Mouse (Mus musculus) lung, embryonic 15.5 days (tissue): ENCODE data around the gene Mcmbp. TPM values are rescaled to one million over a fixed set of nuclear protein-coding genes. Genes with fewer than 3 reads are reported as not detected.

ENCODE experiments used
- ATAC-seq: fragments of 200-750 bp; cut with Nextera tagmentation; 2 replicates; pipeline ENCODE4 v1.8.0; 2017; ENCODE audit warnings: moderate number of reproducible peaks, borderline replicate concordance; ENCODE audit not compliant: low FRiP score, low TSS enrichment; ENCODE audit errors: extremely low read depth
- H3K27ac ChIP-seq: fragments of 300-500 bp; sonication (generic); 2 replicates; pipeline ENCODE4 v1.5.1; 2015; ENCODE audit warnings: moderate library complexity, mild to moderate bottlenecking, inconsistent platforms
- H3K27me3 ChIP-seq: fragments of 300-500 bp; sonication (generic); 2 replicates; pipeline ENCODE4 v1.6.1; 2015; ENCODE audit warnings: inconsistent platforms
- H3K36me3 ChIP-seq: fragments of 300-500 bp; sonication (generic); 2 replicates; pipeline ENCODE4 v1.6.1; 2015; ENCODE audit warnings: inconsistent platforms
- H3K4me1 ChIP-seq: fragments of 300-500 bp; sonication (generic); 2 replicates; pipeline ENCODE4 v1.6.1; 2015; ENCODE audit warnings: inconsistent platforms
- H3K4me2 ChIP-seq: fragments of 300-500 bp; sonication (generic); 2 replicates; pipeline ENCODE4 v1.6.1; 2015; ENCODE audit warnings: inconsistent platforms, mild to moderate bottlenecking, moderate library complexity
- H3K4me3 ChIP-seq: fragments of 300-500 bp; sonication (generic); 2 replicates; pipeline ENCODE4 v1.5.1; 2015; ENCODE audit warnings: mild to moderate bottlenecking, inconsistent platforms
- H3K9ac ChIP-seq: fragments of 300-500 bp; sonication (generic); 2 replicates; pipeline ENCODE4 v1.6.1; 2015; ENCODE audit warnings: inconsistent platforms
- H3K9me3 ChIP-seq: fragments of 300-500 bp; sonication (generic); 2 replicates; pipeline ENCODE4 v1.6.1; 2016; ENCODE audit warnings: inconsistent platforms
- WGBS: fragments of 180-500 bp; shearing (Covaris S2); methylation state at CpG from one replicate; pipeline ENCODE4 v1.1.7; 2015; 5-methylcytosine and 5-hydroxymethylcytosine counted together
- polyA plus RNA-seq: library from polyadenylated mRNA; unstranded; fragments of >200 nt; fragmentation: Nextera tagmentation; extraction: Ambion mirVana; gene quantifications from 2 replicates; pipeline ENCODE4 v1.2.1, GENCODE M21; 2015

The Mcmbp gene
- polyA plus RNA-seq, 1 experiment from 2014 or later, result 66.9 TPM

GRCm38 (mm10) chr7:128668831-128669230 is 71.5 kb downstream of the Mcmbp start:
- Histone ChIP-seq H3K4me2 (no peak overlapping the region), H3K9ac (no peak overlapping the region), H3K36me3 (peaks cover 5% of the 10 kb centered on the region; the same call in 1 of the 2 replicates), H3K4me1 (no peaks in the 10 kb centered on the region), H3K4me3 (no peak overlapping the region), H3K27me3 (no peaks in the 10 kb centered on the region), H3K27ac (no peak overlapping the region), H3K9me3 (no peaks in the 10 kb centered on the region)
- WGBS, result 47% methylated on average over 2 of the region's 2 CpGs
- no peak for ATAC-seq

DNA sequence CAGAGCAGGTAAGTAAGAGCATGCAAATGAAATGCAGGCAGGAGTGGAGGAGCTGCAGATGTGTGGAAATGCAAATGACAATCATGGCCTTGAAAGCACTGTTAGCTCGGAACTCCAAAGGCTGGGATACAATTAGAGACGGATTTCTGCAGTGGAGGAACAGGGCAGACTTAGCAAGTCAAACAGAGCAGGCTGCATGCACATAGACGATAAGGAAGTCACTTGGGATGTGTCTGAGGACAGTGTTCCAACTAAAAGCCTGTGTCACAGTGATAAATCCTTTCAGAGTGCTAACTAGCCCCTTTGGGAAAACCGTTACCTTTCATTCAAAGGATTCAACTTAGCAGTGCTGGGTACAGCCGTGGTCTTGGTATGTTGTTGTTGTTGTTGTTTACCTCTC is 72.5 kb downstream of the Mcmbp start:
- Histone ChIP-seq H3K4me2 (no peak overlapping the region), H3K27me3 (no peaks in the 10 kb centered on the region), H3K27ac (no peak overlapping the region), H3K4me3 (no peak overlapping the region), H3K36me3 (peaks cover 5% of the 10 kb centered on the region; the same call in 1 of the 2 replicates), H3K4me1 (no peaks in the 10 kb centered on the region), H3K9ac (no peak overlapping the region), H3K9me3 (no peaks in the 10 kb centered on the region)
- WGBS, result 81% methylated on average over 5 of the region's 5 CpGs
- ATAC-seq, result no peak

- no peak overlapping the region for H3K4me3 ChIP-seq
- no peaks in the 10 kb centered on the region for H3K27me3 ChIP-seq
- ATAC-seq, result no peak
- H3K4me2 ChIP-seq, result no peak overlapping the region
- no peaks in the 10 kb centered on the region for H3K4me1 ChIP-seq
- no peaks in the 10 kb centered on the region for H3K9me3 ChIP-seq
- WGBS, result 79% methylated on average over 11 of the region's 11 CpGs
- H3K36me3 ChIP-seq, result peaks cover 5% of the 10 kb centered on the region; the same call in 1 of the 2 replicates
- no peak overlapping the region for H3K27ac ChIP-seq
- H3K9ac ChIP-seq, result no peak overlapping the region
Measured at GRCm38 (mm10) chr7:128664861-128665377, 75.4 kb downstream of the Mcmbp start.

DNA sequence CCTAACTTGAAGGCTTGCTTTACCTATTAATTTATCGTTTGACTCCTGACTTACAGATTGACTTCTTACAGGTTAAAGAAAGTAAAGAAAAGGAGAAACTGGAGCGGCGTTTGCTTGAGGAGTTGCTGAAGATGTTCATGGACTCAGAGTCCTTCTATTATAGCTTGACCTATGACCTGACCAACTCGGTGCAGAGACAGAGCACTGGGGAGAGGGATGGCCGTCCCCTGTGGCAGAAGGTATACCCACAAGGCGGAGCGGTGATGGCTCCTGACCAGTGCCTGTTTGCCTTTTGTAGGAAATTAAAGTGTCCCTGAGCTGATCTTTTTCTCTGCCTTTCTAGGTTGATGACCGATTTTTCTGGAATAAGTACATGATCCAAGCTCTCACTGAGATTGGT is 76.4 kb downstream of the Mcmbp start:
- Histone ChIP-seq H3K4me1 (no peaks in the 10 kb centered on the region), H3K9ac (no peak overlapping the region), H3K4me3 (no peak overlapping the region), H3K36me3 (no peaks in the 10 kb centered on the region; the same call in 1 of the 2 replicates), H3K9me3 (no peaks in the 10 kb centered on the region), H3K4me2 (no peak overlapping the region), H3K27ac (no peak overlapping the region), H3K27me3 (no peaks in the 10 kb centered on the region)
- WGBS, result 88% methylated on average over 8 of the region's 8 CpGs
- no peak for ATAC-seq

GRCm38 (mm10) chr7:128656970-128657369 is 83.3 kb downstream of the Mcmbp start:
- no peaks in the 10 kb centered on the region for H3K9me3 ChIP-seq
- H3K27ac ChIP-seq, result no peak overlapping the region
- H3K27me3 ChIP-seq, result no peaks in the 10 kb centered on the region
- ATAC-seq, result no peak
- H3K9ac ChIP-seq, result no peak overlapping the region
- no peaks in the 10 kb centered on the region for H3K4me1 ChIP-seq
- no peaks in the 10 kb centered on the region for H3K36me3 ChIP-seq
- no peak overlapping the region for H3K4me3 ChIP-seq
- H3K4me2 ChIP-seq, result no peak overlapping the region
- WGBS, result 91% methylated on average over 1 of the region's 1 CpGs

Other genes with a start within 250 kb of the Mcmbp start
- gene Bag3, start 216.9 kb downstream of the Mcmbp start, polyA plus RNA-seq, result 18.3 and 18.4 TPM in 2 replicates
- gene Inpp5f, start 129.2 kb downstream of the Mcmbp start, polyA plus RNA-seq, result 16.2 and 17.2 TPM in 2 replicates
- gene Sec23ip, start 4.4 kb upstream of the Mcmbp start, polyA plus RNA-seq, result 37.6 and 38.8 TPM in 2 replicates